Mouse (Mus musculus) embryonic facial prominence, embryonic 12.5 days (tissue): ENCODE results near the gene Psmd9. TPM values are rescaled to one million over a fixed set of nuclear protein-coding genes. Genes with fewer than 3 reads are reported as not detected.

Experiments used
- ATAC-seq: fragments of 200-750 bp; cut with Nextera tagmentation; 2 replicates; pipeline ENCODE4 v1.8.0; 2017; ENCODE audit not compliant: insufficient number of reproducible peaks, insufficient read depth, low FRiP score, low TSS enrichment
- H3K27ac ChIP-seq: fragments of 300-500 bp; sonication (generic); 2 replicates; pipeline ENCODE4 v1.5.1; 2016; ENCODE audit warnings: mild to moderate bottlenecking
- H3K27me3 ChIP-seq: fragments of 300-500 bp; sonication (generic); 2 replicates; pipeline ENCODE4 v1.6.1; 2016; ENCODE audit warnings: mild to moderate bottlenecking, moderate library complexity
- H3K36me3 ChIP-seq: fragments of 300-500 bp; sonication (generic); 2 replicates; pipeline ENCODE4 v1.6.1; 2016; ENCODE audit warnings: mild to moderate bottlenecking
- H3K4me1 ChIP-seq: fragments of 300-500 bp; sonication (generic); 2 replicates; pipeline ENCODE4 v1.6.1; 2016
- H3K4me2 ChIP-seq: fragments of 300-500 bp; sonication (generic); replicated peaks from 2 replicates; pipeline ENCODE4 v1.6.1; 2016; ENCODE audit warnings: mild to moderate bottlenecking, moderate library complexity
- H3K4me3 ChIP-seq: fragments of 300-500 bp; sonication (generic); 2 replicates; pipeline ENCODE4 v1.5.1; 2016; ENCODE audit warnings: mild to moderate bottlenecking
- H3K9ac ChIP-seq: fragments of 300-500 bp; sonication (generic); 2 replicates; pipeline ENCODE4 v1.6.1; 2016; ENCODE audit warnings: mild to moderate bottlenecking, moderate library complexity
- H3K9me3 ChIP-seq: fragments of 300-500 bp; sonication (generic); 2 replicates; pipeline ENCODE4 v1.6.1; 2016; ENCODE audit warnings: mild to moderate bottlenecking, moderate library complexity
- WGBS: fragments of 180-500 bp; shearing (Covaris S2); methylation state at CpG from one replicate; pipeline ENCODE4 v1.1.7; 2016; 5-methylcytosine and 5-hydroxymethylcytosine counted together
- polyA plus RNA-seq: library from polyadenylated mRNA; unstranded; fragments of >200 nt; fragmentation: Nextera tagmentation; extraction: Ambion mirVana; gene quantifications from 2 replicates; pipeline ENCODE4 v1.2.1, GENCODE M21; 2016

Gene Psmd9
- polyA plus RNA-seq, 1 experiment from 2014 or later, result 89.0 TPM

GRCm38 (mm10) chr5:123138230-123138911 is 30.8 kb upstream of the Psmd9 start:
- WGBS, result 2% methylated on average over 39 of the region's 40 CpGs

GRCm38 (mm10) chr5:123138953-123139721 is 30.1 kb upstream of the Psmd9 start:
- Histone ChIP-seq H3K9me3 (no peaks in the 10 kb centered on the region), H3K27me3 (no peaks in the 10 kb centered on the region), H3K4me1 (peaks cover 48% of the 10 kb centered on the region), H3K4me2 (peak overlapping the region; percentile 99), H3K36me3 (peaks cover 13% of the 10 kb centered on the region; the same call in 1 of the 2 replicates), H3K9ac (peak overlapping the region; percentile 100), H3K27ac (peak overlapping the region; percentile 100), H3K4me3 (peak overlapping the region; percentile 71)
- under 1% methylated on average over 39 of the region's 39 CpGs for WGBS
- ATAC-seq, result no peak

More at GRCm38 (mm10) chr5:123138230-123138911, 30.8 kb upstream of the Psmd9 start:
- Histone ChIP-seq H3K4me2 (peak overlapping the region; percentile 99), H3K4me3 (peak overlapping the region; percentile 71), H3K4me1 (peaks cover 50% of the 10 kb centered on the region), H3K36me3 (peaks cover 10% of the 10 kb centered on the region; the same call in 1 of the 2 replicates), H3K9me3 (no peaks in the 10 kb centered on the region), H3K27ac (peak overlapping the region; percentile 100), H3K27me3 (no peaks in the 10 kb centered on the region), H3K9ac (peak overlapping the region; percentile 100)
- ATAC-seq, result peak; percentile 18

- Histone ChIP-seq H3K36me3 (peaks cover 10% of the 10 kb centered on the region; the same call in 1 of the 2 replicates), H3K27me3 (no peaks in the 10 kb centered on the region), H3K27ac (peak overlapping the region; percentile 100), H3K9ac (peak overlapping the region; percentile 100), H3K4me2 (peak overlapping the region; percentile 99), H3K9me3 (no peaks in the 10 kb centered on the region), H3K4me1 (peaks cover 48% of the 10 kb centered on the region), H3K4me3 (peak overlapping the region; percentile 71)
- no peak for ATAC-seq
- under 1% methylated on average over 28 of the region's 28 CpGs for WGBS
Observed at GRCm38 (mm10) chr5:123139722-123140627, 29.2 kb upstream of the Psmd9 start.

- Histone ChIP-seq H3K4me3 (peak overlapping the region; percentile 97), H3K4me2 (peak overlapping the region; percentile 99), H3K27me3 (no peaks in the 10 kb centered on the region), H3K9me3 (no peaks in the 10 kb centered on the region), H3K9ac (peak overlapping the region; percentile 100), H3K27ac (peak overlapping the region; percentile 100), H3K4me1 (peaks cover 48% of the 10 kb centered on the region), H3K36me3 (0 out of 2 replicates have a peak, but pooled peaks cover 7% of the 10 kb centered on the region)
- under 1% methylated on average over 31 of the region's 31 CpGs for WGBS
- ATAC-seq, result peak; percentile 54
Observed at GRCm38 (mm10) chr5:123140694-123141554, 28.3 kb upstream of the Psmd9 start.

GRCm38 (mm10) chr5:123141555-123142160 is 27.6 kb upstream of the Psmd9 start:
- H3K9ac ChIP-seq, result peak overlapping the region; percentile 100
- peaks cover 12% of the 10 kb centered on the region for H3K36me3 ChIP-seq
- peak overlapping the region; percentile 97 for H3K4me3 ChIP-seq
- no peaks in the 10 kb centered on the region for H3K27me3 ChIP-seq
- H3K27ac ChIP-seq, result peak overlapping the region; percentile 100
- peak overlapping the region; percentile 99 for H3K4me2 ChIP-seq
- no peaks in the 10 kb centered on the region for H3K9me3 ChIP-seq
- ATAC-seq, result no peak
- WGBS, result under 1% methylated on average over 29 of the region's 38 CpGs
- H3K4me1 ChIP-seq, result peaks cover 47% of the 10 kb centered on the region

GRCm38 (mm10) chr5:123142161-123143157 is 26.8 kb upstream of the Psmd9 start, which contains the start of gene Setd1b:
Gene Setd1b, plus strand, starts transcription at chr5:123142193.
- no peak; the same call in 1 of the 2 replicates for ATAC-seq
- peaks cover 39% of the 10 kb centered on the region for H3K4me1 ChIP-seq
- peak within 1 kb of the TSS; percentile 97 for H3K4me3 ChIP-seq
- H3K9me3 ChIP-seq, result no peaks in the 10 kb centered on the region
- WGBS, result under 1% methylated on average over 68 of the region's 103 CpGs
- H3K36me3 ChIP-seq, result peaks cover 20% of the 10 kb centered on the region
- H3K27ac ChIP-seq, result peak within 1 kb of the TSS; percentile 100
- no peaks in the 10 kb centered on the region for H3K27me3 ChIP-seq
- peak within 1 kb of the TSS; percentile 99 for H3K4me2 ChIP-seq
- peak within 1 kb of the TSS; percentile 100 for H3K9ac ChIP-seq

GRCm38 (mm10) chr5:123143251-123143970 is 25.8 kb upstream of the Psmd9 start:
- Histone ChIP-seq H3K9me3 (no peaks in the 10 kb centered on the region), H3K27ac (peak overlapping the region; percentile 100), H3K4me1 (peaks cover 35% of the 10 kb centered on the region), H3K9ac (peak overlapping the region; percentile 100), H3K36me3 (peaks cover 30% of the 10 kb centered on the region), H3K27me3 (no peaks in the 10 kb centered on the region), H3K4me3 (peak overlapping the region; percentile 97), H3K4me2 (peak overlapping the region; percentile 99)
- ATAC-seq, result peak; percentile 4; the same call in 1 of the 2 replicates
- WGBS, result under 1% methylated on average over 24 of the region's 24 CpGs

- Histone ChIP-seq H3K9ac (peak overlapping the region; percentile 100), H3K4me1 (peaks cover 42% of the 10 kb centered on the region), H3K27ac (peak overlapping the region; percentile 100), H3K9me3 (no peaks in the 10 kb centered on the region), H3K4me2 (peak overlapping the region; percentile 99), H3K27me3 (no peaks in the 10 kb centered on the region), H3K4me3 (peak overlapping the region; percentile 97), H3K36me3 (peaks cover 37% of the 10 kb centered on the region)
- 4% methylated on average over 17 of the region's 17 CpGs for WGBS
- ATAC-seq, result no peak
Observed at GRCm38 (mm10) chr5:123143971-123144745, 25.1 kb upstream of the Psmd9 start.
